Mouse (Mus musculus): ENCODE measurements at regions not wholly inside any gene's neighbourhood (a gene's known extent, or its start where the extent isn't known, plus 50 kb on each side); places are given as distances from the start of the nearest gene placed in this dataset.

- TF ChIP-seq POLR2A (IDR thresholded peaks at IDR 0.05; ENCODE audit: extremely low read depth, insufficient read depth, low read length), result no peak
- TF ChIP-seq CTCF (IDR thresholded peaks at IDR 0.05; ENCODE audit: low read depth, low read length), result peak; percentile 51
These were observed 228.6 kb upstream of the Gm5148 start for GRCm38 (mm10) chr3:37952891-37953290.
